Mouse (Mus musculus) ovary, postnatal 36 days (tissue): ENCODE data around the gene Rdh9.
A peak's percentile ranks its signal among the peaks of the same experiment; 100 is the strongest.
"Not testable (repeated sequence)": the region's sequence is repeated elsewhere in the genome, so short reads cannot be mapped to it uniquely, and the experiment has no call there.

Experiments used
- DNase-seq: peaks from one replicate; pipeline ENCODE4 v3.0.0; 2022; ENCODE audit warnings: low spot score, mixed read lengths

The Rdh9 gene

DNA sequence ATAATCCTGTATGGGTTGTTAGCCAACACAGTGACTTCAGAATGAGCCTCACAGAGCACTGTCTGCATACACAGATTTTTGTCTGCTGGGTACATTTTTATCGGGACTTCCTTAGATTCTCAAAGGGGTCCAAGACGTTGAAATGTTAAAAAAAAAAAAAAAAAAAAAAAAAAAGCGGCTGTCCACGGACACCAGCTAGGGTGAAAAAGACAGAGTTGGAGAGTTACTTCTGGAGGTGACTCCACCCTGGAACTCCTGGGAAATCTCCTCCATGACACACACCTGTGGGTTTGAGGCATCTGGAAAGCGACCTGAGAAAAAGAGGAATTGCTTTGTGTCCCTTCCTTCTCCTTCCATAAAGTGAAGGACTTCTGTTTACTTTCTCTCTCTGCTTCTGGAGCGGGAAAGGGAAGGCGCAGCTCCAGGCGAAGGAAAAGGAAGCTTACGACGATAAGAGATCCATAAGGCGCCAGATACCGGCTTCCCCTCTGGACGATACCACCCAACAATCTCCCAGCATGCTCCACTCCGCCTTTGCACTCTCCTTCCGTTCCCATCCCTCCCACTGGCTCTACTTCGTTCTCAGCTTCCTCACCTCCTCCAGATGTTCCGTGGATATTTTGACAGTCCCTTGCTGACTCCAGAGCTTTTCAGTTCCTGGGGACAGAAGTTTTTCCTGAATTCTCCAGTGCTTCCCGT lies 20.3 kb upstream of the Rdh9 start:
- DNase-seq: no peak

DNA sequence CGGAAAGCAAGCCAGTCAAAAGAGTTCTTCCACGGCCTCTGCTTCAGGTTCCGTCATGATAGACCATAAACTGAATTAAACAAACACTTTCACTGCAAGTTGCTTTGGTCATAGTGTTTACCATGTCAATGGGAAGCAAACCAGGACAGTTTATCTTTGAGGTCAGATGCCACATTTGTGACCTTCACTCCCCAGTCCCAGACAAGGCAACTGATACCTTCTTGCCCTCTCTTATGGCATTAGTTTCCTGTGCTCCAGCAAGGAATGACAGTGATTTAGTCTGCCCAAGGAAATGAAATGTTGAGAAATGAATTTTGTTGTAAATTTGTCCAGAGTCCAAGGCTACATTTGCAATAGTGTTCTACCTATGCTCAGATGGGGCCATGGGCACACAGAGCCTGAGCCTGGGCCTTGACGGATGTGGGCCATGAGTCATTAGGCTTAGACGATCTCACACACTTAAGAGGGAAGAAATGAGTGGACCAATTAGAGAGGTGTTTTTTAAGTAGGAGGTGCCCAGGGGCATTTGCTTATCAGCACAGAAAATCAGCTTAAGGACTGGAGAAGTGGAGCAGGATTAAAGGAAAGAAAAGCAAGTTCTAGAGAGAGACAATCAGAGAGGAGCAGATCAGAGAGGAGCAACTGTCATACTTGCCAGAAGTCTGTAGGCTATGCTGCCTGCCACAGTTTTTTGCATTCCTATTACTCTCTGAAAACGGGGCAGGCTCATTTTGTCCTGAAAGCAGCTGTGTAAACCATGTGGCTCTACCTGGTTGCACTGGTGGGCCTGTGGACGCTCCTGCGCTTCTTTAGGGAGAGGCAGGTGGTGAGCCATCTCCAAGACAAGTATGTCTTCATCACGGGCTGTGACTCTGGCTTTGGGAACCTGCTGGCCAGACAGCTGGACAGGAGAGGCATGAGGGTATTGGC lies 16.7 kb upstream of the Rdh9 start, which contains the start of the genes Rdh1 and Rdh16f1:
Gene Rdh1, plus strand, starts transcription at position 541 of the 930 bp plus-strand sequence.
Gene Rdh16f1, plus strand, starts transcription at position 607 of the 930 bp plus-strand sequence.
- DNase-seq: no peak

DNA sequence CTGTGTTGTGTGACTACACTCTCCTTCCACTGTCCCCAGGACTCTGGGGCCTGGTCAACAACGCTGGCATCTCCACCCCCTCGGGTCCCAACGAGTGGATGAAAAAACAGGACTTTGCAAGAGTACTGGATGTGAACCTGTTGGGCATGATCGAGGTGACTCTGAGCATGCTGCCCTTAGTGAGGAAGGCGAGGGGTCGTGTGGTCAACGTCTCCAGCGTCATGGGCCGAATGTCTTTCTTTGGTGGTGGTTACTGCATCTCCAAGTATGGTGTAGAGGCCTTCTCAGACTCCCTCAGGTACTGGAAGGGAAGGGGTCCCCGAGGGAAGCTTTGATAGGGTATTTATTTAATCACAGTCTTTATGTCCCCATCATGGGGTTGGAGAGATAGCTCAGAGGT lies 13.3 kb upstream of the Rdh9 start:
- DNase-seq: not testable (repeated sequence)

DNA sequence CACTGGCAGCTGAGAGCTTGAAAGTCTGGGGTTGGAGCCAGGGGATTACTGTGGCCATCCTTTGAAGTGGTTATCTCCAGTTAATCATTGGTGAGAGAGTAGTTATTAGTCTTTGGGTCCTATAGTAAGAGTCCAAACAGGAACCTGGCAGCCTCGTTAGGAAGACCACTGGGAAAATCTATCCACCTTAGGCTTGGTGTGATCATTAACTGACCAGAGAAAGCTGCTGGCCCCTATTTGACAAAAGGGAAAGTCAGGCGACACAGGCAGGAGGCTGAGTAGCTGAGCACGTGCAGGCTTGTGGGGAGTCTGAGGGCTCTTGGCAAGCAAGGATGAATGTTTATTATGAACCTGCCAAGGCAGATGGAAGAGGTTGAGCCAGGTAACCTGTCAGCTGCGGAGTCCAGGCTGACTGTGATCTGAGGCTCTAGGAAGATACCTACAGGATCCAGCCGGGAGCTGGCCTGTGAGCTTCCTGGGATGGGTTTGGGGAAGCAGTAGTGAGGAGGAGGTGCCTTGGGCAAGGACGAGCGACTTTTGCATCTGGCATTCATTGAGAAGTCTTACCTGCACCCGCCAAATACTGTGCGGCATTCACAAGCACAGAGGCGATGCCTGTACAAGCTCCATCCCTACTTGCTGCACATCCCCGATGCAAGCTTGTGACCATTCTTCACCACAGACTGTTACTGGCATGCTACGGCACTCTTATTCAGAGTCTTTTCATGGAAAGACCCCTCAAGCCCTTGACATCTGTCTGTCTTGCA lies 12.1 kb upstream of the Rdh9 start:
- DNase-seq: no peak

DNA sequence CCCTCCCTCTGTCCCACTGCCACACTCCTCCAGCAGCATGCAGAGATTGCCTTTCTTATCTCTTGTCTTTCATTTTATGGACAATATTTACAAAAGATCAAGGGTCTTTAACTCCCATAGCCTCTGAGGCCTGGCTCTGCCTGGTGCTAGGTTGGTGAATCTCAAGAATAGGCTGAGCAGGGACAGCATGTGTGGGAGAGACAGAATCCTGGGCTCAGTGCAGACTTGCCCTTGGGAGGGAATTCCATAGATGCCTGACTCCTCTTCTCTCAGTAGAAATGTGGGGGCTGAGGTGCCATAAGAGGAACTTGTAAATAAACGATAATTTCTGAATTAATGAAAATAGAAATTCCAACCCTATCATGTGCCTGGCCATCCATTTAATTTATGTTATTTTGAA lies 9.6 kb upstream of the Rdh9 start:
- no peak for DNase-seq

- not testable (repeated sequence) for DNase-seq
Observed at GRCm38 (mm10) chr10:127782321-127782720, 6.1 kb downstream of the Rdh9 start.

DNA sequence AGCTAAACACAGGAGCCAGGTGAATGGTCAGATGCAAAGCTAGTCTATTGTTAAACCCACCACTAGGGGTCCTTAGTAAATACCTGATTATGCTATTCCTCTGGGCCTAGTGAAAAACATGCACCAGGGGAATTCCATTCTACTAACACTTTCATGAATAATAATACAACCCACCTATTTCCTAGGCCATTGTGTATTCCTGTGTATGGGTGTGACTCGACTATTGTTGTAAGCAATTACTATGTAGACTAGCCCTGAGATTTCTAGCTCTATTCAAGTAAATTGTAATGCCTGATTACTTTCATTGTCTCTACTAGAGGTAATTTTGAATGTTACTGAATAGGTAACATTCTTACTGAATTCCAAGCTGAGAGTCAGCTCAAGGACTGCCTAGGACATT lies 9.2 kb downstream of the Rdh9 start:
- DNase-seq: not testable (repeated sequence)

GRCm38 (mm10) chr10:127799295-127799694 lies 23.1 kb downstream of the Rdh9 start:
- DNase-seq: no peak

DNA sequence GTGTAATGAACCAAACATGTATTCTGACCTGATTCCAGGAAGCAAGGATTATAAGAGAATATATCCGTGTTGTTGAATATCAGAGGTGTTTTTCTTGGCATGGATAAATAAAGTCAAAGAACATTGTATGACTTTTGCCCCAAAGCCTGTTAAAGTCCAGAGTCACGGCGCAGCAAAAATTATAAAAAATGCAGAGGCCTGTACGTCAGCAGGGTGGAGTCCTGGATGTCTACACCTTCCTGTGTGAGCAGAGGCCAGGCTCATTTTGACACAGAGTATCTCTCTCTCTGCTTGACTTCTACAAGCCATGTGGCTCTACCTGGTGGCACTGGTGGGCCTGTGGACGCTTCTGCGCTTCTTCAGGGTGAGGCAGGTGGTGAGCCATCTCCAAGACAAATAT lies 24.7 kb downstream of the Rdh9 start, which contains the start of gene Rdh16:
Gene Rdh16, plus strand, starts transcription at position 262 of the 400 bp plus-strand sequence.
- DNase-seq: no peak

DNA sequence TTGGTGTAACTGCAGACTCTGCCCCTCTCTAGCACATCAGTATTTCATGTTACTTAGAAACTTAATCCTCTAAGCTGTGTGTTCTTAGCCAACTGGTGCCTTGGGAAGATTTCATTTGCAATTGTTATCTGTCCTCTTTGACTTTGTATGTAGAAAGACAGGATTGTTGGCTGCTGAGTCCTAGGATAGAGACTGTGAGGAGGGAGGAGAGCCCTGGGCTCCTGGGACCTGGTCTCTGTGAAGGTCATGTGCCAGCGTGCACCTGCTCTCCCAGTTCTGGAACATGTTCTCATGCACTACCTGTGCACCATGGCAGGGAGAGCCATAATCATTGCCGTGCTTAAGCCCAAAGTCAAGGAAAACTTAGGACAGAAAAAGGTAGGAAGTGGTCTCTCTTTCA lies 25.4 kb downstream of the Rdh9 start:
- DNase-seq: no peak

- no peak for DNase-seq
Observed at GRCm38 (mm10) chr10:127802236-127802635, 26.1 kb downstream of the Rdh9 start.

DNA sequence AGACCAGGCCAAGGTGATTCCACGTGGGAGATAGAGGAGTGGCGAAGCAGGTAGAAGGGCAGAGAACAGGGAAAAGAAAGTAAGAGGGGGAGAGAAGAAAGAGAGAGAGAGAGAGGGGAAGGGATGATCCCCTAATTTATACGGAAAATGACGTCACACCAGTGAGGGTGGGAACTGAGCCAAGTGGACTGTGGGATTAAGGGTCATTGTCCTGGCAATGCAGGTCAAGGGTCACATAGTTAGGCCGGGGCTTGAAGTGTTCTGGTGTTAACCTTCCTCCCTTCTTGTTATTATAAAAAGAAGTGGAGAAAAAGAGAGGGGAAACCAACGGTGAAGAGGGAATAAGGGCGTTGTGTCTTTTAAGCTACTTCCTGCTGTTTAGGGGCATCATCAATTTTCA lies 28.2 kb downstream of the Rdh9 start:
- no peak for DNase-seq

DNA sequence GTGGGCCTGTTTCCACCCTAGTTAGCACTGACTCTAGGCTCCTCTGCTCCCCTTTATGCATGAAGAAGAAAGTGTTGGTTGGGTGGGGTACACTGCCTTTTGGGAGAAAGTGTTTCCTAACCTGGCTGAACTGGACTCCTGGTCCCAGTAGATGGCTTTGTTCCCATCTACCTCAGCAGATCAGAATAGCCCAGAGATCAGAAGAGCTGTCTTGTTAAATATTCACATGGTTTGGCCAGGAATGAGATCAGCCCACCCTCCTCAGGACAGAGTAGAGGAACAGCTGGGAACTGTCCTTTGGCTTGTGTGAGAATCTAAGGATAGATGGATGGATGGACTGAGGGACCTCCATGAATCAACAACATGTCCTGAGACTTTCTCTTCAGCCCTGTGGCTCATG lies 39.7 kb downstream of the Rdh9 start:
- no peak for DNase-seq

DNA sequence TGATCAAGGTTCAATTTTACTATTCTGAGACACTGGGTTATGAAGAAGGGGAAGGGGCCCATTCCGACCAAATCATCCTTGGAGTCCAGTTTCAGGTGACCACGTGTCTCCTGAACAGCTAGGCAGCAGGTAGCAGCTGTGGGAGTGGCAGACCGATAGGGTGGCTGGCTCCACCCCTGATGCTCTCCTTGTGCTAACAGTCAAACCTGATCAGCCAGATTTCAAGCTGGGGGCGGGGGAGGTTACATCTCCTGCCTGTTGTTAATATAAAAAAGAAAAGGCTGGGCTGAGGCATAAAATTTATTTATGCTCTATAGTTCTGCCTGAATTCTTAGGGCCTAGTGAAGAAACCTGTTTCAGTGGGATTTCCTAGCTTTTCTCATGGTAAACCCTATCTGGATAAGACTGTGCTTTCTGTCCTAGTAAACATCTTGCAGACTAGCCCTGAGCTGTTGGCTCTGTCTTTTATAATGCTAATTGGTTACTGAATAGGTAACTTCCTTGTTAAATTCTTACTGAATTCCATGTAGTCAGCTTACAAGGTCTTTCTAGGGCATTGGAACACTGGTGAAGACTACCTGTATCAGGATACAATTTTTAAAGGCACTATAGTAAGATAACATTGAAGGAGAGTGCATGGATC lies 41.2 kb downstream of the Rdh9 start:
- DNase-seq: not testable (repeated sequence)

- not testable (repeated sequence) for DNase-seq
Observed at GRCm38 (mm10) chr10:127821806-127822205, 45.6 kb downstream of the Rdh9 start.

DNA sequence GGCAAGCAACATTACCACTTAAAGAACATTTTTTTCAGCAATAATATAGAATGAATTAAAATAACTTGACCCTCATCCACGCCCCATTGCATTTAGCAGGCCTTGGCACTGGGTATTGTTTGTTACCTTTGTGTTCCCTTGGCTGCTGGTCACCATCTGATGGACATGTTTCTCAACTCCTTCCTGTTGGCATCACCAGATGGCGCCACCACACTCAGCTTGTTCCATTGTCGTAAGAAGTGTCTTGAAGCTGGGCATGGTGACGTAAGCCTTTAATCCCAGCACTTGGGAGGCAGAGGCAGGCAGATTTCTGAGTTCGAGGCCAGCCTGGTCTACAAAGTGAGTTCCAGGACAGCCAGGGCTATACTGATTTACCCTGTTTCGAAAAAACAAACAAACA lies 49.2 kb downstream of the Rdh9 start:
- DNase-seq: peak; percentile 8

- no peak for DNase-seq
Observed at GRCm38 (mm10) chr10:127829121-127829520, 52.9 kb downstream of the Rdh9 start.

DNA sequence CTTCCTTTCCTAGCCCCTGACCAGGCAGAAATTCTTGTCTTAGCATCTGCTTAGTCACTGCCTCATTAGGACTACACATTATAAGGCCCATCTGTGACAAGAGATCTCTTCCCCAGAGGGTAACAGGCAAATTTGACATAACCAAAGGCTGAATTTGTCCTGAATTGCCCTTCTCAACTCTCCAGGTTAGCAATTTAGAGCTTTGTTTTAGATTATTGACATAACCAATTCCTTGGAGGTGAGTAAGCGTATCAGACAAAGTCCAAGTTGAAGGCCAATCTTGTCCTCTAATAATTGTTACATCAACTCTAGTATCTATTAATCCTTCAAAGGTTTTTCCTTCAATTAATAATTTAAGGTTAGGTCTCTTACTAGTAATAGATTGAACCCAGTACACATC lies 58.0 kb downstream of the Rdh9 start:
- DNase-seq: not testable (repeated sequence)

- DNase-seq: no peak
Observed at GRCm38 (mm10) chr10:127835292-127835691, 59.1 kb downstream of the Rdh9 start.

GRCm38 (mm10) chr10:127837793-127838192 lies 61.6 kb downstream of the Rdh9 start:
- DNase-seq: not testable (repeated sequence)

DNA sequence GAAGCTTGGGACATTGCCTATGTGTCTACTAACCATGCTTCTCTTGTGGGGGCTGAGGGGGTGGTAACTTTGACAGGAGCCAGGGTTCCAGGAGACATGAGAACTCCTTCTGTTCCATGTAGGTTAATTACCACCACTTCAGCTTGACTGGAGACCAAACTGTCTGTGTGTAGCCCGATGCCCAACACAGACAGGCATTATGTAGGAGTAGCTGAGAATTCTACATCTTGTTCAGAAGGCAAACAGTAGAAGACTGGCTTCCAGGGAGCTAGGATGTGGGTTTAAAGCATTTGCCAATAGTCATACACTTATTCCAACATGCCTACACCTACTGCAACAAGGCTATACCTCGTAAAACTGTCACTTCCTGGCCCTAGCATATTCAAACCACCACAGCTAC lies 62.4 kb downstream of the Rdh9 start:
- DNase-seq: no peak

DNA sequence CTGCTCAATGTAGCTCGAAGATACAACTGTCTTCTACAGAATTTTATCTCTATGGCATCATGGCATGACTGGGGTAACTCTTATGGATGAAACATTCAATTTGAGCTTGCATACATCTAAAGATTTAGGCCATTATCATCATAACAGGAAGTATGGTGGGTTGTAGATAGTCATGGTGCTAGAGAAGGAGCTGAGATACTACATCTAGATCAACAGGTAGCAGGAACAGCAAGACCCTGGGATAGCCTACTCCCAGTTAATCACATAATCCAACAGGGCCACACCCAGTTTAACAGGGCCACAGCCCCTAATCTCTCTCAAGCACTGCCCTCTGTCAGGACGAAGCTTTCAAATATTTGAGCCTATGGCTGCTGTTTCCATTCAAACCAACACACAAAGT lies 64.6 kb downstream of the Rdh9 start:
- no peak for DNase-seq
